Mouse (Mus musculus) frontal cortex, postnatal 10 days (tissue): ENCODE results near the gene Cops6.
A peak's percentile ranks its signal among the peaks of the same experiment; 100 is the strongest.

Experiments used
- DNase-seq, 2 experiments: peaks; one replicate each; pipeline ENCODE4 v3.0.0; 2022; ENCODE audit warnings: low spot score in 2 of 2, mixed read lengths in 1 of 2

Gene Cops6

GRCm38 (mm10) chr5:138187661-138188306 lies 26.9 kb downstream of the Cops6 start:
- peak; percentile 61 to 70 for DNase-seq

GRCm38 (mm10) chr5:138193771-138194727 lies 33.2 kb downstream of the Cops6 start, which contains the start of gene Mblac1:
Mblac1 (plus strand) TSS chr5:138194314.
- DNase-seq = peak; percentile 61 to 73

GRCm38 (mm10) chr5:138194755-138195345 lies 34.0 kb downstream of the Cops6 start:
- no peak for DNase-seq

GRCm38 (mm10) chr5:138195463-138195862 lies 34.6 kb downstream of the Cops6 start:
- no peak for DNase-seq

- no peak for DNase-seq
Measured at GRCm38 (mm10) chr5:138199576-138199975, 38.7 kb downstream of the Cops6 start.

GRCm38 (mm10) chr5:138202086-138202485 lies 41.2 kb downstream of the Cops6 start:
- no peak for DNase-seq

GRCm38 (mm10) chr5:138207253-138207652 lies 46.4 kb downstream of the Cops6 start:
- no peak for DNase-seq

GRCm38 (mm10) chr5:138207873-138208272 lies 47.0 kb downstream of the Cops6 start:
- no peak for DNase-seq
